Mouse (Mus musculus) testis, postnatal 10 days (tissue): ENCODE data around the gene Ypel4.

Experiments
- DNase-seq: peaks from one replicate; pipeline ENCODE4 v3.0.0; 2021; ENCODE audit warnings: low spot score

The Ypel4 gene

DNA sequence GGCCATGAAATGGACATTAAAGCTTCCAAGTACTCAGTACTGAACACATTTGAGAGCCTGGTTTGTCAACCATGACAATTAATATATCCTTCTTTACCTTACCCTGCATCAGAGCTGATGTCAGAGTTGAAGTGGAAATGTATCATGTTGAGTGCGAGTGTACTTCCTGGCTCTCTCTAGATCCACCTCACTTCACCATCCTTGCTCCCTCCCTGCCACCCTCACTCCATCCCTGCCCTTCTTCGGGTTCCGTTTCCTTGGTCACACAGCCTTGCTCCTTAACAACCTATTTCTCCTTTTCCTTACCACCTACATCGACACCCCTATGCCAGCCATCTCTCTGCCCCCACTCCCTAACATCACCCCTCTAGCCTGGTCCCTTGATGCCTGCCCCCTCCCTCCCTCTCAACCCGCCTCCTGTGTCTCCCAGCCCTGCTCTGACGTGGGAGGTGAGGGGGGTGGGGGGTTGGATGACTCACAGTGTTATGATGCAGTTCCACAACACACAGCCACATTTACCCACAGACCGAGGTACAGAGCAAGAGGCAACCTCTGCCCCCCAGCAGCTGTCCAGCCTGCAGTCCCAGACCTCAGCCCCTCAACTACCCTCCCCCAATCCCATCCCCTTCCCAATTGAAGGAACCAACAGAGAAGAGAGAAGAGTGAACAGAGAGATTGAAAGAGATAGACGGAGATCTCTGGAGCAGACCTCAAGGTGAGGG lies at the start of gene Ypel4:
Ypel4 (plus strand) TSS at position 480 of the 722 bp plus-strand sequence.
- DNase-seq = peak; percentile 52

DNA sequence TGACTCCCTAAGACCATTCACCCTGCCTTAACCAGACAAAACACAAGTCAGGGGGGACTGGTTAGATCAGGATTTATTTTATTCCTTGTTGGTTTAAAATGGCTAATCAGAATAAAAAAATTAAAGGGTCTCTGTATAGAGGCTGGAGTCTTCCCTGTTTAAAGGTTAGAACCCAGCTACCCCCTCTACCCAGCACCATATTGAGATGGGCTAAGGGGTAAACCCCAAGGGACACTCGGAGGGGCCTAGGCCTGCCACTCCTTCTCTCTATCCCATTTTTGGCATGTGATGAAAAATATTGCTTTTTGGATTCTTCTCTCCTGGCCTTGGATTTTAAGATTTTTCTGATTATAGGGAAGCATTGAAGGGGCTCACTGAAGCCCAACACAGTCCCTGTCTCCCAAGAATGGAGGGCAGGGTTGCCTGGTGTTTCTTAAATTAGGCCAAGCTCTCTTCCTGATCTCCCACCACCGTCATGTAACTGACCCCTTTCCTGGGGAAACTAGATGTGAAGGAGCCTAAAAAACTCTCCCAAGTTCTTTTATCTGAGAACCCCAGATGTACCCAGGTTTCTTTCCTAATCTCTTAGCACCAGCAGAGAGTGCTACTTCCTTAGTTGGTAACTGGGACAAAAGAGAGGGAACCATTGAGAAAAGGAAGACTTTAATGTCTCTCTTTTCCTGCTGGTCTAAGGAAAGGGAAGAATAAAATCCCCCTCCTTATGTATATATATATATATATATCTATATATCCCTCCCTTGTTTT lies 45.6 kb upstream of the Ypel4 start:
- no peak for DNase-seq

DNA sequence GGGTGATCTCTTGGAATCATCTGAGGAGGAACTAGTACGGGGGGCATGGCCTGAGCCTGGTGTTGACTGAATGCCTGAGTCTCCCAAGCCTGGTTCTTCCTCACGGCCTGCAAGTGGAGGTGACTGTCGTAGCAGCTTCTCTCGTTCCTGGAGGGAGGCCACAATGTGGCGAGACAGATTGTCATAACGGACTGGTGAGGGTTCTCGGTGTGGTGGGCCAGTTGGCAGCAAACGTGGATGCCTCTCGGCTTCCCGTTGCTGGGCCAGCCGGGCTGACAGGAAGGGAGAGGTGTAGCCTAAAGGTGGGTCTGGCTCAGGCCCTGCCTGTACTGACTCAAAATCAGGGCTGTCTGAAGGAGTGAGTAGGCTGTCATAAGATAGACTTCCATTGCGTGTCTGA lies 43.8 kb upstream of the Ypel4 start:
- no peak for DNase-seq

DNA sequence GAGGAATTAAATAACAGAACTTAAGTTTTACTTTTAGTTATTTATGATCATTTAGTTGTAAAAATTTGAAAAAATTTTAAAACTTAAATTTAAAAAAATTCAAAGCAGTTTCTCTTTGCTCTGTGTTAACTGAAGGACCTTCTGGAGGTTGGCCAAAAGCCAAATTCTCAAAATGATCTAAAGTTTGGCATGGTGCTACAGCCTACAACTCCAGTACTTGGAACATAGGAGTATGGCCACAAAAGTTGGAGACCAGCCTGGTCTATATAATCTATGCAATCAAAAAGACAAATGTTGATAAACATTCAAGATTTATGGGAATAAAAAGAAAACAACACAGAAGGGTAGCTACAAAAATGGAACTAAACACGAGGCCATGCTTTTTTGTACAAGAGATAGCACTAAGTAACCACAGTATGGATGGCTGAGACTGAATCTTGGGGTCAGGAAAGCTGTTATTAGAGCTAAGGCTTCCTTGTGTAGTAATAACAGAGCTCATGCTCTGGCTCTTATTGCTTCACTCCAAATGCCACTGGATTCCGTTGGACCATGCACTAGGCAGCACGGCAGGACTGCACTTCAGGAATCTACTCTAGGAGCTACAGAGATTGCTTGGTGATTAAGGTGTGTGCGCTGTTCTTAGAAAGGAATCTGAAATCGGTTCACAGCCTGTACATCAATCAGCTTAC lies 38.7 kb upstream of the Ypel4 start:
- no peak for DNase-seq

DNA sequence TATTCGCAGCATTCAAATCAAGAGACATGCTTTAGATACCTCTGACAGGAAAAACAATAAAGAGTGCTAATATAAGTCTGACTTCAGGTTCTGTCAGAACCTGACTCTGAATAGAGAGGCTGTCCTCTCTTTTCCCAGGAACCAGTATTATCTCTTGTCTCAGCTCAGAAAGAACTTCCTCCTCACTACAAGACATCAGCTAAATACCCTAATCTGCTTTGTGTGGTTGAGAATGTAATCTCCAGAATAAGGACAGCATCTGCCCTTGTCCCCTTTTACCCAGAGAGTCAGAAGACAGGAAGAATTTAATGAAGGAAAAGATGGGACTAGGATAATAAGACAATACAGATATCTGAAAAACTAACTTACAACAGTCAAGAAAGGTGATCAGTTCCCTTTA lies 30.4 kb upstream of the Ypel4 start:
- no peak for DNase-seq

DNA sequence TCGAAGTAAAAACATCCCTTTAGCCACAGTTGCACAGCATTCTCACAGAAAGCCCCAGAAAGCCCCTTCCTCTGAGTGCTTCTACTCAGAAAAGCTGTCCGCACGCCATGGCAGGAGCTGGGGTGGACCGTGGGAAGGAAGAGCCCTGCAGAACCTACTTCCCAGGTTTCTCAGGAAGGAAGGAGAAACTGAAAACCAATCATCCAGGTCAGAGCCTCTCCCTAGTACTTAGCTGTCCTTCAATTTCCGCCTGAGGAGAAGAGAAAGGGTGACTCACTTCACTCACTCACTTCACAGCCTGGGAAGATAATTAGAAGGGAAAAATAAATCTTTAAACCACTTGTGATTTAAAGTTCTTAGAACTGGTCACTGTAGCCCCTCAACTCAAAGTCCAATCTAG lies 29.5 kb upstream of the Ypel4 start:
- no peak for DNase-seq

DNA sequence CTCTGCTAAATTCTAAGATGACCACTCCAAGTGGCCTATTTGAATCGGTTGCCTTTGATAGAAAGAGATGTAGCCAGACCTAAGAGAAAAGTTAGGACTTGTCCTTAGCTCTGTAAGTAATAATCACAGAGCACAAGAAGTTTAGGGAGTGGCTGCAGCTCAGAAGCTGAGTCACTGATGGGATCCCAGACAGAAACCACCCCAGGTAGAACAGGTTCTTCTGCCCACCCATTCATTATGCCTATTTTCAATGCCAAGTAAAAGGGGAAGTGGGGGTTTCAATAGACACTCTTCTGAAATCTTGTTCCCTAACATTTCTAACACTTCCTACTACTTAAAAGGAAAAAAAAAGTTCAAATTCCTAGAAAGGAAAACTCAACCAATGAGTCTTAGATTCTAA lies 28.6 kb upstream of the Ypel4 start:
- no peak for DNase-seq

DNA sequence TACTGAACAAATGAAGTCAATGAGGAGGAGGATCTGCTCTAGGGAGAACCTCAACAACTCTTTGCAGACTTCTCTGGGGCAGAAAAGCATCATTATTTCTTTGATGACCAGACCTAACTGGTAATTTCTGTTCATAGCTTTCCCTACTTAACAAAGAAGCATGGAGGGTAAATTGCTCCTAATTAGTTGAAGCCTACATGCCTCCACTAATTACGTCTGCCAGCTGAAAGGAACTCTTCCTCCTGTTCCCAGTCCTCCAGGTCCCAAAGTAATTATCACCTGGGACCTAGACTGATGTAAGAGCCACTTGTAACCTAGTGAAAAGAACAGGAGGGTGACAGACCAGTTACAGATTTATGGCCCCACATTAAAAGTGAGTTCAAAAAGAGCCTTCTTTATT lies 26.3 kb upstream of the Ypel4 start:
- no peak for DNase-seq

DNA sequence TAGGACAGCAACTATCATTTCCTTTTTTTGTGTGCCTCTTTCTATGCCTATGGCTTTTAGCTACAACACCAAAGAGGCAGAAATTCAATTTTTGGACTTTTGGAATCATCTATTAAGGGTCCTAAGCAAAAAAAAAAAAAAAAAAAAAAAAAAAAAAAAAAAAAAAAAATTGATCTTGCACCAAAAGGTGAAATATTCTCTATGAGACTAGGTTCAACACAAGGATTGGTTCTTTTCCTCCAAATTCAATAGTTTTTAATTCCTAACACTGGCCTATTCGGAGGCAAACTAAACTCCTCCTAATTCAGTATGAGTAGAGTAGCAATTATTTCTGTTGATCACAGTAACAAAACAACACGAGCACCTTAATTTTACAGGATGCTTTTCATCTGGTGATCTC lies 22.0 kb upstream of the Ypel4 start:
- DNase-seq = no peak

DNA sequence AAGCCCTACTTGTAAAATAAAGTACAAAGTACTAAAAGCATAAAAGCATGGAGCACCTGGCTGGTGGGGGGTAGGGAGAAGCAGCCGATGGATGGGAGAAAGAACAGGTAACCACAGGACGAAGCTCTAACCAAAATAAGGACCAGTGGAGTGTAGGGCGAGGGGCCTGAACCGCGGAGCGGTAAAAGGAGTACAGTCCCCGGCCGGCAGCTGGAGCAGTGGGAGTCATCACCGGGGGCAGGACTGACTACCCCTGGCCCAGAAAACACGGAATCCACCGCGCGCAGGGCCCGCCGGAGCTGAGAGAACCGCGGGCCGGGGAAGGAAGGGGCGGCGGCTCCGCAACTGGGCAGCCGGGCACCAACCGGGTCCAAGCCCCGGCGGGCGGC lies 19.4 kb upstream of the Ypel4 start:
- DNase-seq = no peak

DNA sequence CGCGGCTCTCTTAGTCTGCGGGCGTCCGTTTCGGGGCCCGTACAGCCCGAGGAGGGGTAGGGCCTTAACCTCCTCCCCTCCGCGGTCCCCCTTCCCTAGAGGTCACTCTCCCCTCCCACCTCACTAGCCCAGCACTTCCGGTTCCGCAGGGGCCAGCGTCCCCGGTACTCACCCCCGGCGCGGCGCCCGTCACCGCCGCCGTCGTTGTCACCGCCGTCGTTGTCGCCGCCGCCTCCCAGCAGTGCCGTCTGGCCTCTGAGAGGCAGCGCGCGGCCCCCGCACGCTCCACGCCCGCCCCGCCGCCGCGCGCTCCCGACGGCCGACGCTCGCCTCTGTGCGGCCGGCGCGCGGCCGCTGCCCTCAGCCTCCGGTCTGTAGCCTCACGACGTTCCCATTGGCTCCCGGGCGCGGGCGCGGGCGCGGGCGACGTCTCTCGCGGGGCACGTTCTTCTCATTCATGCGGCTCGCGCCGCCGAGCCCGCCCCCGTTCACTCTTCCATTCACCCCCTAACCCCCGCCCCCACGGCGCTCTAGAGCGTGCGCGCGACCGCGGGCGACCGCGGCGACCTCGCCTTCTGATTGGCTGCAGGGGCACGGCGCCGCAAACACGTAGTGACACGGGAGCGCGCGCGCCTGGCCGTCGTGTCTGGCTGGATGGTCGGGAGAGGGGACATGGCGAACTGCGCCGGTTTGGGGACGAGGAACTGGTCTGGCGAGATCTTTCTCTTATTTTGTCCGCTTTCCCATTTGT lies 18.9 kb upstream of the Ypel4 start, which contains the start of gene Zdhhc5:
Zdhhc5 (minus strand) TSS at position 370 of the 751 bp plus-strand sequence.
- DNase-seq = peak; percentile 99

DNA sequence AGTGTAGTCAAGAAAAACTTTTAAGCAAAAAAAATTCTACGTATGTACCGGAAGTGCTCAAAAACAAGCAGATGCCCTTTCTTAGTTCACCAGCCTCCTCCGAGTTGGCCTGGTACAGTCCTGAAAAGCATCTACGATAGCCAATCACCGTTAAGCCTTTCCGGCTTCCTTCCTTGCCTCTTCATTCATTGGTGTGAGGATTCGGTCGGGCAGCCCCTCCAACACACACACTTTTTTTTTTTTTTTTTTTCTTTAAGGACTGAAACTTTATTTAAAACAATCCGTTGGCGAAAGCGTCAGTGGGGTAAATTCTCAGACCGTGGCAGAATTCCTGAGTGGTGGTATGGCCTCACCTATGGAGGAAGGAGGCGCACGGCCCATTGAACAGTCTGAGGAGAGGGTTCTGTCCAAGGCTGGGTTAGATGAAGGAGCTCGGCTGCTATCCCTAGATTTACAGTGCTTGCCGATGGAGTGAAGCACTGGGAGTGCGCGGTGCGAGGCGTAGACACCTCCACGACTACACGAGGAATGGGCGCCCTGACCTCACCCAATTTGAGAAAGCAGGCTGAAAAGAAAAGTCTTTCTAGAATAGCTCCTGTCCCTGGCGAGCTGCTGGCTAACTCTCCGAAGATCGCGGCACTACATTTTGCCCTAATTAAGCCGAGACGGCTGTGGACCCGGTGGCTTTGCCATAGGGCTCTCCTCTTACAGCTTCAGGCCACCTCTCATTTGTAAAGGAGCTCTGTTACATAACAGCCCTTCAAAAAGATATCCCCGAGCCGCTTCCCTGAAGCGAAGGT lies 18.1 kb upstream of the Ypel4 start:
- DNase-seq = peak; percentile 63

DNA sequence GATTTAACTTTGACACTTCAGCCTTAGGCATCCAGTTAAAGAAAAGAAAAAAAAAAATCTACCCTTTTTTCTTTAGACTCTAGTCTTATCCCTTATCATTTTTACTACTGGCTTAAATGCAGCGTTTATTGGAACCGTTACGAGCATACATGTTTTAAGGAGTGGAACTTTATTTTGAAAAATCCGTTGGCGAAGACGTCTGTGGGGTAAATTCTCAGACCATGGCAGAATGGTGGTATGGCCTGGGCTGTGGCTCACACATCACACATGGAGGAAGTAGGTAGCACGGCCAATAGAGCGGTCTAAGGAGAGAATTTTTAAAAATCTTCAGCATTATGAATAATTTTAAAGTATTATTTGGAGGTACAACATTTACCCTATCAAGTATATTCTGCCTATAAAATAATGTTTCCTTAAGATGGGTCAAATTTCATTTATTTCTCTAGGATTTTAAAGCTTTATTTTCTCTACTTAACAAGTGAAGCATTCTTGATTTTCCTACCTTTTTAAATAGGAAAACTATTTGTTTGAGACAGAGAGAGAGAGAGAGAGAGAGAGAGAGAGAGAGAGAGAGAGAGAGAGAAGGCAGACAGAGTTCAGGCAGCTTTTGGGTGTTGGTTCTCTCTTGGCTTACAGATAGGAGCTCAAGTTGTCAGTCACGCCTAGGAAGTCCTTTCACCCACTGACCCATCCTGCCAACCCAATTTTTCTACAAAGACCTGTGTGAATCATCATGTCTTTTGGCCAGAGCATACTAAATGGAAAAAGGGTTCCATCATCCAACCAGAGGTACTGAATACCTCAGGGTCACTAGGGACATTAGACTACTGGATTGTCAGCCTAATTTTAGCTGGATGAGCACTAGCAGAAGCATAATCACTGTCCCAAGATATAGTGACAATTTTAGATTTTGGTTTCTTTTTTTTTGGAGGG lies 17.2 kb upstream of the Ypel4 start:
- no peak for DNase-seq

DNA sequence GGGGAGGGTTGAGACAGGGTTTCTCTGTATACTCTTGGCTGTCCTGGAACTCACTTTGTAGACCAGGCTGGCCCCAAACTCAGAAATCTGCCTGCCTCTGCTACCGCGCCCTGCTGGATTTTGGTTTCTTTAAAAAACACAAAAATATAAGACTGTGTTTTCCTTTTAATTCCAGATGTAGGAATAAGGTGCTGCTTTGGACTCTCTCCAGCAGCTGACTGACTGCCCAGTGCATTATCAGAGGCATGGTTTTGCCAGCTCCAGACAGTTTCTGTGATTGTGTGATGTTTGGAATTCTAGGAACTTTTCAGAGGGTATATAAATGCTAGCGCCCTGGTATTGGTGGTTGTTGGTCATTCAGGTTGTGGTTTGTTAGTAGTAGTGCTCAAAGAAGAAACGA lies 16.5 kb upstream of the Ypel4 start:
- DNase-seq = no peak

DNA sequence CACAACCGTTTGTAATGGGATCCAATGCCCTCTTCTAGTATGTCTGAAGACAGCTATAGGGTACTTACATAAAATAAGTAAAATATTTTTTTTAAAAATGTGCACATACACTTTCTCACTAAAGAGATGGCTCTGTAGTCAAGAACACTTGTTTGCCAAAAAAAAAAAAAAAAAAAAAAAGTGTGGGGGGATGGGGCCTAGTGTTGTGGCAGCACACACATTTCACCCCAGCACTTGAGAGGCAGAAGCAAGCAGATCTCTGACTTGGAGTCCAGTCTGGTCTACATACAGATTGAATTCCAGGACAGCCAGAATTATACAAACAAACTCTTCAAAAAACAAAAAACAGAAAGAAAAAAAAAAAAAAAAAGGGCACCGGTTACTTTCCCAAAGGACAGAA lies 13.1 kb upstream of the Ypel4 start:
- no peak for DNase-seq

DNA sequence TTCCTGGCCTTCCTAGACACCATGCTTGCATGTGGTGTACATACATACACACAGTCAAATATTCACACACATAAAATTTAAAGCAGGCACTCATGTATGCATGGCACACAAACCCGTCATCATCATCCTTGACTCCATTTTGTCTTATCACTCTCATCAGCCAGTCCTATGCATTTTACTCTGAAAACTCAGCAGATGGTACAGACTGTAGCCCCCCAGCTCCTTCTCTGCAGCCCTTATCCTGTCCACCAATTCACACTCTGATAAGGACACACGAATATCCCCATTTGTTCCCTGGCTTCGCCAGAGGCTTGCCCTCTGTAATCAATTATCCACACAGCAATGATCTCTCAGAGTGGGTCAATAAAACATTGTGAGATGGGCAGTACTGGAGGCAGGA lies 12.7 kb upstream of the Ypel4 start:
- DNase-seq = no peak

DNA sequence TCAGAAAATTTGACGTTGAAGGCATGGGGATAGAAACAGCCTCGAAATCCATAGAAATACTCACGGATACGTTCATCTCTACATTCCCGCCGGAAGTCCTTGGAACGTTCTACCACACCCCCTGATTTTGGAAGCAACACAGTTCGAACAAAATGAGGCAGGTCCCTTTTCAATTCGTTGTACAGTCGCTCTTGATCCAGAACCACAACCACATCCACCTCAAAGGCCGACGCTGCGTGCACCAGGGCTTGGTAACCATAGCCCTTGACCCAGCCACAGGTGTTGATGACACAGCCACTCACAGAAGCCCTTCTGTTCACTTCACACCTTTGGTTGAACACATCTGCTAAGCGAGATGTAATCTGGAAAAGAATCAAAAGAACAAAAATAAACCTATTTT lies 10.0 kb upstream of the Ypel4 start:
- no peak for DNase-seq

DNA sequence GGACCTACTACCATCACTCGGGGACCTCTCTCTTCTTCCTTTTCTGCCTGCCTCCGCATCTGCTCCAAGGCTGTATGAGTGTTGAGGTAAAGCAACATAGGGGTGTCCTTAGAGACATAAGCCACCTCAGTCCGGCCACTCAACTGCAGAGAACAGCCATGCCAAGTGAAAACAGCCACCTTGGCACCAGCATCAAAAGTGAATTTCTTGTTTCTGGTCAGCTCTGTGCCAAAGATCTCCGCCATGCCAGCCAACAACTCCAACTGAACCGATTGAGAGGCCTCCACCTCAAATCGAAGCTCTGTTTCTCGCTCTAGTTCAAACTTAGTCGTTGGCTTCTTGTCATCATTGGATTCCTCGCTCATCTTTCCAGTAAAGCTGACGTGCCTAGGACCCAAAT lies 8.1 kb upstream of the Ypel4 start:
- no peak for DNase-seq

DNA sequence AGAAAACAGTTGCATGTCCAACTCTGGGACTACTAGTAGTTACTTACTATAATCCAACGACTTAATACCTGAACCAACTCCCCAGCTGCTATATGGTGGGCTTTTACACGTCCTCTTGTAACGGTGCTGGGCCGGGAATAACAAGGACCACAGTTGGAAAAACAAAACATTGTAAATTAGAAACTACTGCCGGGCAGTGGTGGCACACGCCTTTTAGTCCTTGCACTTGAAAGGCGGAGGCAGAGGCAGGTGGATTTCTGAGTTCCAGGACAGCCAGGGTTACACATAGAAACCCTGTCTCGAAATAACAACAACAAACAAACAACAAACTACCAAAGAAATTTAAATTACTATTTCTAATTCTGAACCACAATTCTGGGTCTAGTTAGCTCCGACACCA lies 7.1 kb upstream of the Ypel4 start:
- no peak for DNase-seq

DNA sequence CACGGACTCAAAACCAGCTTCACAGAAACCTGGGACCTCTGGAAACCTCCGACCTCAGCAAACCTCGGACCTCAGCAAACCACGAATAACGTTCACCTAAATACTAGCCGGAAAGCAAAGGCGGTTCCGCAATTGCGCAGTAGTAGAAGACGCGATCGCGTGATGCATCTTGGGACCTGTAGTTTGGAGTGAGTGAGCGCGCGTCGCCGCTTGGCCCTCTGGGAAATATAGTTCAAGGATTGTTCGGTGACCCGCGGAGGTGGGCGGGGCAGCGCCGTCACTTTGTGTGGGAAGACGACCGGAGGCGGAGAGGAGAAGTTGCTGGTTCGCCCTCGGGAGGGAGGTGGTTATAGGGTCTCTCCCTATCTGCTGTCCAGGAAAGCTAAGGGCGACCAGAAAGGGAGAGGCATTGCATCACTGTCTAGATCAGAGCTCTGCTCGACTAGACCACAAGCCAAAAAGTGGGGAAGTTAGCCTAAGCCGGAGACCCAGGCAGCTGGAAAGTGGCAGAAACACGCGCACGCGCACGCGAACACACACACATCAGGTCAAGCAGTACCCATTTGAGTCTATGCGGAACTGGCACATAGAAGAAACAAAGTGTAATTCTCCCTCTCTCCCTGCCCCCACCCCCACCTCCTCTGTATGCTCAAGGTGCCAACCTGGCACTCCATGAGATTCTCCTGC lies 6.5 kb upstream of the Ypel4 start, which contains the start of gene Clp1:
Clp1 (minus strand) TSS at position 179 of the 687 bp plus-strand sequence.
- peak; percentile 97 for DNase-seq
